Mouse (Mus musculus) spleen, adult 2 months (tissue): ENCODE data around the gene Wdpcp. TPM values are rescaled to one million over a fixed set of nuclear protein-coding genes. Genes with fewer than 3 reads are reported as not detected.

Source experiments
- DNase-seq, 2 experiments: peaks; one replicate each; pipeline versions ENCODE4 v3.0.0 to v3.0.0-alpha.2; 2012 to 2021; ENCODE audit warnings: low spot score in 2 of 2, low read depth in 1 of 2
- H3K27ac ChIP-seq: fragments of 200-500 bp; 2 replicates; pipeline ENCODE4 v1.5.1; 2012; ENCODE audit warnings: low read length, inconsistent platforms; ENCODE audit not compliant: insufficient read depth
- H3K27me3 ChIP-seq: fragments of 200-500 bp; 2 replicates; pipeline ENCODE4 v1.6.1; 2012; ENCODE audit warnings: mild to moderate bottlenecking, moderate library complexity, low read length, inconsistent platforms; ENCODE audit not compliant: control insufficient read depth, insufficient read depth
- H3K36me3 ChIP-seq: fragments of 200-500 bp; 2 replicates; pipeline ENCODE4 v1.6.1; 2012; ENCODE audit warnings: mild to moderate bottlenecking, low read length, inconsistent platforms; ENCODE audit not compliant: control insufficient read depth, insufficient read depth
- H3K4me1 ChIP-seq: fragments of 200-500 bp; 2 replicates; pipeline ENCODE4 v1.6.1; 2011; ENCODE audit warnings: inconsistent platforms; ENCODE audit not compliant: control insufficient read depth, insufficient read depth, insufficient read length
- H3K4me3 ChIP-seq: fragments of 200-500 bp; 2 replicates; pipeline ENCODE4 v1.5.1; 2011; ENCODE audit warnings: mild to moderate bottlenecking, inconsistent platforms; ENCODE audit not compliant: insufficient read depth, insufficient read length; ENCODE audit errors: extremely low read depth
- CTCF ChIP-seq: fragments of 200-500 bp; IDR thresholded peaks from 2 replicates; pipeline ENCODE4 v1.5.1; 2011; ENCODE audit warnings: mild to moderate bottlenecking, inconsistent platforms; ENCODE audit not compliant: insufficient read depth, insufficient read length, insufficient replicate concordance; ENCODE audit errors: extremely low read depth
- POLR2A ChIP-seq: fragments of 200-500 bp; IDR thresholded peaks from 2 replicates; pipeline ENCODE4 v1.6.1; 2011; ENCODE audit warnings: low read depth, low read length, inconsistent platforms
- WGBS: fragments of 180-500 bp; shearing (Covaris S2); methylation state at CpG from one replicate; pipeline ENCODE4 v1.1.7; 2018; 5-methylcytosine and 5-hydroxymethylcytosine counted together
- polyA plus RNA-seq: library from polyadenylated mRNA; depleted of rRNA; stranded (reverse); fragments of >200 nt; gene quantifications from 2 replicates; pipeline ENCODE4 v1.2.3, GENCODE M21; 2012

The Wdpcp gene
- polyA plus RNA-seq, 1 experiment = 1.4 TPM

- no peak for TF ChIP-seq POLR2A
- no peak for TF ChIP-seq CTCF
- H3K36me3 ChIP-seq = no peaks in the 10 kb centered on the region
- 94% methylated on average over 5 of the region's 5 CpGs for WGBS
- no peak overlapping the region for H3K27ac ChIP-seq
- H3K27me3 ChIP-seq = no peaks in the 10 kb centered on the region
- no peaks in the 10 kb centered on the region for H3K4me1 ChIP-seq
- H3K4me3 ChIP-seq = no peak overlapping the region
- no peak for DNase-seq
These were observed 157.0 kb downstream of the Wdpcp start for GRCm38 (mm10) chr11:21729056-21729455.

- DNase-seq = no peak
- Histone ChIP-seq H3K27me3 (no peaks in the 10 kb centered on the region), H3K27ac (no peak overlapping the region), H3K4me1 (no peaks in the 10 kb centered on the region), H3K4me3 (no peak overlapping the region), H3K36me3 (no peaks in the 10 kb centered on the region)
- TF ChIP-seq POLR2A (no peak), CTCF (no peak)
- 92% methylated on average over 6 of the region's 6 CpGs for WGBS
These were observed 157.9 kb downstream of the Wdpcp start for GRCm38 (mm10) chr11:21729961-21730360.

- 90% methylated on average over 6 of the region's 6 CpGs for WGBS
- no peak for DNase-seq
- Histone ChIP-seq H3K4me3 (no peak overlapping the region), H3K4me1 (no peaks in the 10 kb centered on the region), H3K36me3 (no peaks in the 10 kb centered on the region), H3K27me3 (no peaks in the 10 kb centered on the region), H3K27ac (no peak overlapping the region)
- TF ChIP-seq CTCF (no peak), POLR2A (no peak)
These were observed 163.2 kb downstream of the Wdpcp start for GRCm38 (mm10) chr11:21735272-21735671.

GRCm38 (mm10) chr11:21749487-21749886 lies 177.5 kb downstream of the Wdpcp start:
- Histone ChIP-seq H3K27me3 (no peaks in the 10 kb centered on the region), H3K4me1 (no peaks in the 10 kb centered on the region), H3K36me3 (no peaks in the 10 kb centered on the region), H3K4me3 (no peak overlapping the region), H3K27ac (no peak overlapping the region)
- no peak for TF ChIP-seq POLR2A
- no peak for TF ChIP-seq CTCF
- DNase-seq = no peak
- WGBS = 75% methylated on average over 4 of the region's 4 CpGs

- TF ChIP-seq POLR2A (no peak), CTCF (no peak)
- no peak overlapping the region for H3K27ac ChIP-seq
- no peaks in the 10 kb centered on the region for H3K27me3 ChIP-seq
- DNase-seq = no peak
- 95% methylated on average over 4 of the region's 4 CpGs for WGBS
- H3K36me3 ChIP-seq = no peaks in the 10 kb centered on the region
- no peaks in the 10 kb centered on the region for H3K4me1 ChIP-seq
- no peak overlapping the region for H3K4me3 ChIP-seq
These were observed 191.2 kb downstream of the Wdpcp start for GRCm38 (mm10) chr11:21763201-21763600.

- WGBS = 40% methylated on average over 3 of the region's 3 CpGs
- Histone ChIP-seq H3K4me3 (no peak overlapping the region), H3K36me3 (no peaks in the 10 kb centered on the region), H3K27me3 (no peaks in the 10 kb centered on the region), H3K27ac (no peak overlapping the region), H3K4me1 (no peaks in the 10 kb centered on the region)
- TF ChIP-seq POLR2A = no peak
- DNase-seq = peak in 1 of 2 experiments; percentile 5
These were observed 216.8 kb downstream of the Wdpcp start for GRCm38 (mm10) chr11:21788831-21789230.

- DNase-seq = no peak
- no peak overlapping the region for H3K4me3 ChIP-seq
- no peaks in the 10 kb centered on the region for H3K4me1 ChIP-seq
- no peaks in the 10 kb centered on the region for H3K36me3 ChIP-seq
- no peak for TF ChIP-seq POLR2A
- no peak for TF ChIP-seq CTCF
- WGBS = 95% methylated on average over 3 of the region's 3 CpGs
- H3K27me3 ChIP-seq = no peaks in the 10 kb centered on the region
- H3K27ac ChIP-seq = no peak overlapping the region
These were observed 252.9 kb downstream of the Wdpcp start for GRCm38 (mm10) chr11:21824941-21825340.
